Mouse (Mus musculus) thymus, adult 18-20 months (tissue): ENCODE data around the gene Gm2564.
"Not testable (repeated sequence)": the region's sequence is repeated elsewhere in the genome, so short reads cannot be mapped to it uniquely, and the experiment has no call there.

Experiments
- DNase-seq, 2 experiments: peaks; one replicate each; pipeline ENCODE4 v3.0.0; 2022; ENCODE audit warnings: mixed read lengths in 2 of 2

The Gm2564 gene

GRCm38 (mm10) chr4:42629419-42629818 is at the start of gene Gm2564:
Gm2564 (plus strand) TSS chr4:42629719.
- not testable (repeated sequence) for DNase-seq

- DNase-seq, result not testable (repeated sequence)
Observed at GRCm38 (mm10) chr4:42611895-42612294, 17.6 kb upstream of the Gm2564 start, which contains the start of gene Gm10591. Gm10591 (plus strand) TSS chr4:42612195.

- DNase-seq, result not testable (repeated sequence)
Observed at GRCm38 (mm10) chr4:42654951-42655350, 25.4 kb downstream of the Gm2564 start, which contains the start of gene Ccl27b. Ccl27b (plus strand) TSS chr4:42655251.

- not testable (repeated sequence) for DNase-seq
Observed at GRCm38 (mm10) chr4:42661793-42662192, 32.3 kb downstream of the Gm2564 start, which contains the start of gene Il11ra2. Il11ra2 (minus strand) TSS chr4:42661893.

GRCm38 (mm10) chr4:42675415-42675814 is 45.9 kb downstream of the Gm2564 start:
- not testable (repeated sequence) for DNase-seq

- DNase-seq, result not testable (repeated sequence)
Observed at GRCm38 (mm10) chr4:42679365-42679764, 49.8 kb downstream of the Gm2564 start.

GRCm38 (mm10) chr4:42680374-42681356 is 51.1 kb downstream of the Gm2564 start:
- not testable (repeated sequence) for DNase-seq
